In the genomic region with DNA sequence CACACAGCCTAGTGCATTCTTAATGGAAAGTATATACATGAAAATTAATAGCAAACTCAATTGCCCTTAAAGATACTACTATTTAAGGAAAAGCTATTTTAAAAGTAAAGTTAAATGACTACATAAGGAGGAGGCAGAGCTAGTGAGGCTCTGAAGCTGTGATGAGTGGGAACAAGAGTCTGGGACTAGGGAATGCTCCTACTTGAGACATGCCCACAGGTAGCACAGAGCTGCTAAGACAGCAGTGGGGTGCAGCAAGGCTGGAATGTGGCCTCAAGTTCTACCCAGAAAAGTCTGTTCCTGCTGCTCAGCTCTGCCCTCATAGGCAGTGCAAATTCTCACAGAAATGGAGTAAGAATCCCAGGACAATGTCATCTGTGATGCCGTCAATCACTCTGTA, we compare ENCODE assay signal across 18 mouse cellular contexts.
"Had no signal": no experiment of that assay in that cellular context is flagged by ENCODE, and none has a peak within 500 bp of the region (broad histone marks: within the 10 kb centered on the region; RNA-seq: fewer than 3 reads in every experiment).

No protein-coding gene starts in this region.

- H3K27me3 ChIP-seq: liver, embryonic 15.5 days; lung, embryonic 15.5 days; midbrain, embryonic 12.5 days; neural tube, embryonic 12.5 days; stomach, embryonic 15.5 days had no signal

- H3K4me2 ChIP-seq: liver, embryonic 15.5 days; lung, embryonic 15.5 days; midbrain, embryonic 12.5 days; neural tube, embryonic 12.5 days; stomach, embryonic 15.5 days had no signal

- H3K4me3 ChIP-seq: liver, embryonic 15.5 days; lung, embryonic 15.5 days; midbrain, embryonic 10.5 days; midbrain, embryonic 12.5 days; neural tube, embryonic 12.5 days; stomach, embryonic 15.5 days had no signal

- ATAC-seq: liver, postnatal 0 days; lung, postnatal 0 days; midbrain, embryonic 16.5 days had no signal

- H3K36me3 ChIP-seq: liver, embryonic 15.5 days; lung, embryonic 15.5 days; neural tube, embryonic 12.5 days; stomach, embryonic 15.5 days had no signal

- H3K9ac ChIP-seq: liver, embryonic 15.5 days; liver, postnatal 0 days; lung, embryonic 15.5 days; midbrain, embryonic 12.5 days; neural tube, embryonic 12.5 days; stomach, embryonic 15.5 days had no signal

- DNase-seq: liver, postnatal 0 days; lung, adult 2 months; lung, postnatal 14 days; lung, postnatal 4 days; midbrain, embryonic 14.5 days; right cerebral cortex, postnatal 25 days; thymus, adult 2 months; thymus, postnatal 25 days; thymus, postnatal 4 days had no signal

- H3K9me3 ChIP-seq: liver, embryonic 15.5 days; lung, embryonic 15.5 days; midbrain, embryonic 10.5 days; midbrain, embryonic 12.5 days; neural tube, embryonic 12.5 days; stomach, embryonic 15.5 days had no signal

- H3K4me1 ChIP-seq: liver, embryonic 15.5 days; lung, embryonic 15.5 days; neural tube, embryonic 12.5 days; stomach, embryonic 15.5 days had no signal

- H3K27ac ChIP-seq: liver, embryonic 15.5 days; lung, embryonic 15.5 days; midbrain, embryonic 10.5 days; midbrain, embryonic 12.5 days; neural tube, embryonic 12.5 days; stomach, embryonic 15.5 days; stomach, postnatal 0 days had no signal
